Mouse (Mus musculus) gastrocnemius, postnatal 4 days (tissue): ENCODE measurements at regions not wholly inside any gene's neighbourhood (a gene's known extent, or its start where the extent isn't known, plus 50 kb on each side); places are given as distances from the start of the nearest gene placed in this dataset.
"Not testable (repeated sequence)": the region's sequence is repeated elsewhere in the genome, so short reads cannot be mapped to it uniquely, and the experiment has no call there.

ENCODE experiments used
- DNase-seq, 2 experiments: peaks; one replicate each; pipeline ENCODE4 v3.0.0; 2021 to 2022; ENCODE audit warnings: low spot score in 2 of 2, mixed read lengths in 2 of 2

GRCm38 (mm10) chr4:105844675-105845466 is 55.2 kb downstream of the Gm12728 start:
- DNase-seq, result no peak

DNA sequence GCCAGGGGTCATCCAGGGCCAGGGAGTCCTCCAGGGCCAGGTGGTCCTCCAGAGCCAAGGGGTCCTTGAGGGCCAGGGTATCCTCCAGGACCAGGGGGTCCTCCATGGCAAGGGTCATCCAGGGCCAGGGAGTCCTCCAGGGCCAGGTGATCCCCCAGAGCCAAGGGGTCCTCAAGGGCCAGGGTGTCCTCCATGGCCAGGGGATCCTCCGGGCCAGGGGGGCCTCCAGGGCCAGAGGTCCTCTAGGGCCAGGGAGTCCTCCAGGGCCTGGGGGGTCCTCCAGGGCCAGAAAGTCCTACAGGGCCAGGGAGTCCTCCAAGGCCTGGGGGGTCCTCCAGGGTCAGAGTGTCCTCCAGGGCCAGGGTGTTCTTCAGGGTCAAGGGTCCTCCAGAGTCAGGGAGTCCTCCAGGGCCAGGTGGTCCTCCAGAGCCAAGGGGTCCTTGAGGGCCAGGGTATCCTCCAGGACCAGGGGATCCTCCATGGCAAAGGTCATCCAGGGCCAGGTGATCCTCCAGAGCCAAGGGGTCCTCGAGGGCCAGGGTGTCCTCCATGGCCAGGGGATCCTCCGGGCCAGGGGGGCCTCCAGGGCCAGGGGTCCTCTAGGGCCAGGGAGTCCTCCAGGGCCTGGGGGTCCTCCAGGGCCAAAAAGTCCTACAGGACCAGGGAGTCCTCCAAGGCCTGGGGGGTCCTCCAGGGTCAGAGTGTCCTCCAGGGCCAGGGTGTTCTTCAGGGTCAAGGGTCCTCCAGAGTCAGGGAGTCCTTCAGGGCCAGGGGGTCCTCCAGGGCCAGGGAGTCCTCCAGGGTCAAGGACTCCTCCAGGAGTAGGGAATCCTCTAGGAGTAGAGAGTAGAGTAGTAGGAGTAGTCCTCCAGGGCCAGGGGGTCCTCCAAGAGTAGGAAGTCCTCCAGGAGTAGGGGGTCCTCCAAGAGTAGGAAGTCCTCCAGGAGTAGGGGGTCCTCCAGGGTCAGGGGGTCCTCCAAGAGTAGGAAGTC is 56.6 kb downstream of the Gm12728 start:
- DNase-seq, result not testable (repeated sequence)

GRCm38 (mm10) chr4:105853086-105853485 is 63.4 kb downstream of the Gm12728 start:
- DNase-seq, result no peak

GRCm38 (mm10) chr4:105859052-105859864 is 69.6 kb downstream of the Gm12728 start:
- no peak for DNase-seq

GRCm38 (mm10) chr4:105860930-105861653 is 71.4 kb downstream of the Gm12728 start:
- peak; percentile 24 to 49 for DNase-seq

DNA sequence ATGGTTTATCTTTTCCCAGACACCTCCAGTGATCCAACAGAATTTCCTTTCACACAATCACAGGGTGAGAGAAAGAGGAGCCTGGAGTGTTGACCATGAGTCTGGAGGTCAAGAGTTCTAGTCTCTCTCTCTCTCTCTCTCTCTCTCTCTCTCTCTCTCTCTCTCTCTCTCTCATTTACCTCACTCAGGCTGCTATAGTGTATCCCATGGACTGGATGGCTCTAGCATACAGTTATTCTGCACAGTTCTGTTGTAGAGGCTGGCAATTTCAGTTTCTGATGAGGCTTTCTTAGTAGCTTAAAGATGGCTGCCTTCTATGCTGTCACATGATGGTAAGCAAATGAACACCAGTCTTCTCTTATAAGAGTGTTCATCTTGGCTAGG is 72.0 kb downstream of the Gm12728 start:
- no peak for DNase-seq

- no peak for DNase-seq
Measured at GRCm38 (mm10) chr4:105870512-105870911, 80.8 kb downstream of the Gm12728 start.

- no peak for DNase-seq
Measured at GRCm38 (mm10) chr4:105877246-105877645, 87.6 kb downstream of the Gm12728 start.

DNA sequence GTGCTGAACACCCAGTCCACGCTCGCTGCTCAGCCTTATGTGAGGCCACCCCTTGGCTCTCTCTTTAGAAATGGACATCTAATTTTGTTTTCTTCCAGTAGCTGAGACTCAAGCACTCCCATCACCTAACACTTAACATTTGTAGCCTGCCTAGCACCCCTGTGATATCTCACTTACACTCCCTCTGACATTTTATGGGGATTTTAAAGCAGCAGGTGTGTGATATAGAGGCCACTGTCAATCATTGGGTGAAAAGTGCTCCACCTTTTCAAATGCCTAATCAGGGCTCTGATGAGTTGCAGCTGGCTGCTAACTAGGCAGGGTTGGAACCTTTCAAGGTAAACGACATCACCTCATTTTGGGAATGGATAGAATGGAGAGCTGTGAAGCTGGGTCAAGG is 90.2 kb downstream of the Gm12728 start:
- DNase-seq, result no peak

- DNase-seq, result no peak
Measured at GRCm38 (mm10) chr4:105884791-105885190, 95.1 kb downstream of the Gm12728 start.

DNA sequence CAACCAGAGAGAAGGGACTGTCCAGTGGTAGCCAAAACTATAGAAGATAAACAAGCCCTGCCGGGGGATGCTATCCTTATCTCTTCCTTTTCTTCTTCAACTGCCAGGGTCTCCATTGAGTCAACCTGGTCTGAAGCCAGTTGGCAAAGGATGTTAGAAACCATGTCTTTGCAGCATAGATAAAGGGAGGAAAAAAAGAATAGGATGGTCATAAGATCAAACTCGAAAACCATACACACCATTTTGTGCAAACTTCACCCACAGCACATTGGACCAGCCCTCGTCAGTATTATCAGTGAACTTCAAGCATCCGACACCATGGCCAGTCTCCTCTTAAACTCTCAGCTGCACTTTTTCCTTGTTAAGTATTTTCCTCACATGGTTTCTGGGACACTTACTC is 101.8 kb downstream of the Gm12728 start:
- DNase-seq, result no peak

GRCm38 (mm10) chr4:105892065-105892464 is 102.4 kb downstream of the Gm12728 start:
- DNase-seq, result no peak

DNA sequence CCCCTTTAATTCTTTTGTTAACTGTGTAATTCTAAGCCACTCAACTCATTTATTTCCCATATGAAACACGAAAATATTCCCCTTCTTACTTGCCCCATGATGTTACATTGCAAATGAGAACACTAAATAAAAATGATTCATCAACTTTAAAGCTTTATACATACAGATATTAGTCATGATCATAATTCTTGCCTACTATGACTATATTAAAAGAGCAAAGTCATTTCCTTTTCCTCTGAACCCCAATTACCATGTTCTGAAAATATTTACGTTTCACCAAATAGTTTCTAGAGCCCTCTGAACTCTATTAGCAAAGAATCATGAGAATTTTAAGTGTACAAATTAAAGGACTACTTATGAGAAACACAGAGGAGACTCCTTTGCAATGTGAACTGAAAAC is 105.4 kb downstream of the Gm12728 start:
- DNase-seq, result no peak

- no peak for DNase-seq
Measured at GRCm38 (mm10) chr4:105898054-105898847, 108.6 kb downstream of the Gm12728 start.

- no peak for DNase-seq
Measured at GRCm38 (mm10) chr4:105904896-105905295, 115.2 kb downstream of the Gm12728 start.

- DNase-seq, result no peak
Measured at GRCm38 (mm10) chr4:105906411-105906810, 116.7 kb downstream of the Gm12728 start.

GRCm38 (mm10) chr4:105907611-105908010 is 117.9 kb downstream of the Gm12728 start:
- no peak for DNase-seq

DNA sequence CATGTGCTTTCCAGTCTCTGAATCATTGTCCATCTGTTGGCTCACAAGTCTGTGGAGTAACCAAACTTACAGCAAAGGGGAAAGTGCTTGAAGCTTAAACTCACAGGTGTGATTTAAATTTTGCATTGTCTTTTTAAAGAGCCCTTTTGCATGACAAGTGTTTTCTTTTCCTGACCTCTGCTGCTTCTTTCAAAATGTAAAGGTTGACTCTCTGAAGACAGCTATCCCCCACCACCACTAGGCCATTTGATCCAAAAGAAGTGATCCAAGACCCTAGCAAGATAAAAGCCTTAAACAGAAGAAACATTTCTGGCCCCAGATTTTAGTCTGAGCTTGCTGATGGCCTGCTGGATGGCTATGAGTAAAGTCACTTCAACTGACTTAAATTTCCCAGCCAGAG is 118.6 kb downstream of the Gm12728 start:
- DNase-seq, result no peak

DNA sequence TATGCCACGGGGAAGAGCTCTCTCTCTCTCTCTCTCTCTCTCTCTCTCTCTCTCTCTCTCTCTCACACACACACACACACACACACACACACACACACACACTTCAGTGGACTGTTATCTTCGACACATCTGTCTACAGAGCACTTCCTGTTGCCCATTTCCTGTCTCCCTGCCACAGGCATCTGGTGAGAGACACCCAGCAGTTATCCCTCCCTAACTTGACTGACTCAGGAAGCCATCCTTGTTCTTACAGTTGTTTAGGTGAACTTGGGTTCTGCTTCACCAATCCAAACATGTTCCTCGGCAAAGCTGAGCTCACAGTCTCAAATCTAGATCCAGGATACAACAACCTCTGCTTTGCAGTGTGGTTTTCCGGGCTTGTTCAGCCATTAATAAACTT is 119.6 kb downstream of the Gm12728 start:
- DNase-seq, result no peak

DNA sequence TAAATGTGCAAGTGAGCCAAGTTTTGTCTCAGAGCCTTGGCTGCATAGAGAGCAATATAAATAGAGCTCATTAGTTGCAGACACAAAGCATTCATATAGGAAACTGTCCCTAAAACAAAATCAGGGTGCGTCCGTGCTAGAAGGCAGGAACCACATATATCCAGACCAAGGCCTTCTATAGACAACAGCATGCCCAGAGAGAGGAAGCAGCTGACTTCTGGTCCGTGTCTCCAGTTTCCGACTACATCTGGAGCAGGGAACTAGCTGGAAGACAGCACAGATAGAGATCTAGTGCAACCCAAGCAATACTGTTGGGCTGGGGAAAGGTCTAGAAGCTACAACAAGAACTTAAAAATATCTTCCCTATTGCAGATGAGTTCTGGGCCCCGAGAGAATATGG is 121.0 kb downstream of the Gm12728 start:
- no peak for DNase-seq
